In genomic region chr19:28471144-28471543, GRCm38 (mm10) we compare ENCODE assay signal across 15 mouse cellular contexts.
"Had no signal": no experiment of that assay in that cellular context is flagged by ENCODE, and none has a peak within 500 bp of the region (broad histone marks: within the 10 kb centered on the region; RNA-seq: fewer than 3 reads in every experiment).

No protein-coding gene starts in this region.

- H3K27me3 ChIP-seq: neural tube, embryonic 12.5 days; neural tube, embryonic 13.5 days; neural tube, embryonic 15.5 days; stomach, embryonic 15.5 days had no signal

- H3K36me3 ChIP-seq: neural tube, embryonic 12.5 days; neural tube, embryonic 13.5 days; neural tube, embryonic 15.5 days; stomach, embryonic 15.5 days had no signal

- H3K4me1 ChIP-seq: neural tube, embryonic 12.5 days; neural tube, embryonic 13.5 days; neural tube, embryonic 15.5 days; stomach, embryonic 15.5 days had no signal

- H3K9me3 ChIP-seq: neural tube, embryonic 12.5 days; neural tube, embryonic 13.5 days; neural tube, embryonic 15.5 days; stomach, embryonic 15.5 days had no signal

- DNase-seq: right cerebral cortex, adult 18-20 months; right cerebral cortex, postnatal 14 days; right cerebral cortex, postnatal 25 days; right cerebral cortex, postnatal 4 days; spleen, adult 18-20 months; thymus, adult 18-20 months; thymus, adult 2 months; thymus, postnatal 14 days; thymus, postnatal 25 days; thymus, postnatal 36 days had no signal

- H3K27ac ChIP-seq: neural tube, embryonic 12.5 days; neural tube, embryonic 13.5 days; neural tube, embryonic 15.5 days; stomach, embryonic 15.5 days; stomach, postnatal 0 days had no signal

- H3K4me3 ChIP-seq: neural tube, embryonic 12.5 days; neural tube, embryonic 13.5 days; neural tube, embryonic 15.5 days; stomach, embryonic 15.5 days had no signal
